Mouse (Mus musculus): Measurements from ENCODE around the gene Abracl.

- TF ChIP-seq POLR2A (IDR thresholded peaks at IDR 0.05; ENCODE audit: insufficient read length, low read depth) (no peak), CEBPB (IDR thresholded peaks at IDR 0.05; ENCODE audit: insufficient read depth, poor library complexity, severe bottlenecking) (no peak), TCF12 (IDR thresholded peaks at IDR 0.05; ENCODE audit: insufficient read depth, poor library complexity, severe bottlenecking) (peak; percentile 24), E2F4 (IDR thresholded peaks at IDR 0.05; ENCODE audit: insufficient read depth) (no peak), MAX (IDR thresholded peaks at IDR 0.05; ENCODE audit: low read depth) (no peak), USF1 (IDR thresholded peaks at IDR 0.05; ENCODE audit: low read depth) (no peak), REST (IDR thresholded peaks at IDR 0.05; ENCODE audit: insufficient read depth, insufficient read length) (no peak), MYOG (IDR thresholded peaks at IDR 0.05; ENCODE audit: control insufficient read depth in 1 of 3, insufficient read depth in 1 of 3, insufficient read length in 2 of 3, low read depth in 2 of 3) (peak in 2 of 3 experiments; percentile 78 to 94), POLR2AphosphoS2 (IDR thresholded peaks at IDR 0.05; ENCODE audit: insufficient read length, low read depth) (no peak)
Measured at GRCm38 (mm10) chr10:18034408-18034807, 11.3 kb upstream of the Abracl start.
